Mouse (Mus musculus): ENCODE measurements at regions not wholly inside any gene's neighbourhood (a gene's known extent, or its start where the extent isn't known, plus 50 kb on each side); places are given as distances from the start of the nearest gene placed in this dataset.

DNA sequence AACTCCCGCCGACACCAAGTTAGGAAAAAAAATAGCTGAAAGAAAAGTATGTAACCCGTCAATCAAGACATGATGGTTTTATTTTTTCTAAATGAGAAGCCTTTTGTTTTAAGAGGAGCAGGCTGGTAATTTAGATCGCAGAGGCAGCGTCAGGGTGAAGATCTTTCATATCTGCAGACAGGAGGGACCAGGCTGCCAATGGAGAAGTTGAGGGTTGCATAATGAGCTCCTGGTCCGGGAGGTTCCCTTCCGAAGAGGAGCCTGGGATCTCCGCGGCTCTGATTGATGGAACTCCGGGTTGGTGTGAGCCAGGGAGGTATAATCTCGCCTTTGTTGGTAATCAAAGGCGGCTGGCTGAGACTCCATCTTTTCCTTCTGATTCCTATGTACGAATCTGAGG lies 168.8 kb upstream of the Mvb12b start:
- intact Hi-C loops (cut with DNase I) = no loop called here
- DNase-seq (ENCODE audit: low spot score in 2 of 2) = no peak

DNA sequence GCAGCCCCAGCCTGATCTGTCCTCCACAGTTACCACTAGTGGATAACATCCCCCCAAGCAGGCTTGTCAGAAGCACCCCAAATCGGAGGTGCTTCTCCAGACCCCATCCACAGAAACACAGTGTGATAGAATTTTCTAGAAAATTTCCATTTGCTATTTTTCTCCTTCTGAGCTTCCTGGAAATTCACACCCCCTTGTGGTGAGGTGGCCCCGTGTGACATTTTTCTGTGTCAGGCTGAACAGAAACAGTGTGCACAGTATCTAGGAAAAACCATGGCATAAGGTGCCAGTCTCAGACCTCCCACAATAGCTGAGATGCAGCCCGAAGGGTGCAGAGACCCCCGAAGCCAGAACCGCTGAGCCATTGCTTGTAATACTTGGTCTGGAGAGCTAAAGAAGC lies 155.3 kb upstream of the Mvb12b start:
- peak in 1 of 2 experiments; percentile 27 for DNase-seq (ENCODE audit: low spot score in 2 of 2)
- intact Hi-C loops (cut with DNase I) = no loop called here

DNA sequence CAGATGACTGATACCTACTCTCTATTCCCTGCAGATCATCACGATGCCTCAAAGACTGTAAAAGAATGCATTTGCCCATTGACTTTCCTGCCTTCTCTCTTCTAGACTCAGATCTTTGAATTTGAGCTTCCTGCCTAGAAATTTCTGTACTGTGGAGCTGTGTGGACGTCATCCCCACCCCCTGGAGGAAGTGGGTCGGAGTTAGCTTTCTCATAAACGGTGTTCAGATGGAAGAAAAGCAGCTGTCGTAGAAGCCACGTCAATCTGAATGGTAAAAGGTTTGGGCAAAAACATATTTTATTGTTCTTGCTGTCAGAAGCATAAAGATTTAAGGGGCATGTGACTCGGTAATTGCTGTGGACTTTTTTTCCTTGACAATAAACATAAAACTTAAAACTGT lies 154.6 kb upstream of the Mvb12b start:
- intact Hi-C loops (cut with DNase I) = no loop called here

DNA sequence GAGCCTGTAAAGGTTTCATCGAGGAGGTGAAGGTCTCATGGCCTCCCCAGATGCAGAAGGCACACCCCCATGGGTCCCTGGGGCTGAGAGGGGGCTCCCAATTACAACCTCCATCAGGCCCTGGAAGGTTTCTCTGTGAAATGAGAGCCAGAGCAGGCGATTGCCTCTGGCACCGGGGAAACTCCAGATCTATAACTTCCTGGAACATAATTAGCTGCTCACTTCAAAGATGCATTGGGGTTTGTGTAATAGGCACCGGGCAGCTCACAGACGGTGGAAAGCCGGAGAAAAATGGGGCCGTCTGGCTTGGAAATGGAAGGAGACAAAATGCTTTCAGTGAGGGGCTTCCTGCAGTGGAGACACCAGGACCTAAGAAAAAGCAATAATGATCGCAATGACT lies 151.2 kb upstream of the Mvb12b start:
- DNase-seq (ENCODE audit: low spot score in 2 of 2) = no peak
- intact Hi-C loops (cut with DNase I) = no loop called here

More for the DNA sequence above, 154.6 kb upstream of the Mvb12b start:
- DNase-seq (ENCODE audit: low spot score in 2 of 2) = no peak

DNA sequence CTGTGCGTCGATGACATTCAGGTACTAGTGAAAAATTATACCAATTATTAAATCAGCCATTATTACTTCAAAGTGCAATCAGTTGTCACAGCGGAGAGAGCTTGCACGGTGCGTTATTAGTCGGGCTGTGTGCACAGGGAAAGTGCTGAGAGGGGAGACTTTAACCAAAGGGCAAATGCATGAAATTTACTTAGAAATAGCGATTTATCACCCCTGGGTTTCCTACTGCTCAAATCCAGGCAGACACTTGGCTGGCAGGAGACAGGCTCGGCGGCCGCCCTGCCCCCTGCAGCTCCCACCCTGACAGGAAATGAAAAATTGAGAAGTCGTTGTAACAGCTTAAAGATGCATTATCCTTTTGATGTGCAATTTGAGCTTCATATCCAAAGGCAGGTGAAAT lies 145.5 kb upstream of the Mvb12b start:
- intact Hi-C loops (cut with DNase I) = no loop called here
- no peak for DNase-seq (ENCODE audit: low spot score in 2 of 2)

DNA sequence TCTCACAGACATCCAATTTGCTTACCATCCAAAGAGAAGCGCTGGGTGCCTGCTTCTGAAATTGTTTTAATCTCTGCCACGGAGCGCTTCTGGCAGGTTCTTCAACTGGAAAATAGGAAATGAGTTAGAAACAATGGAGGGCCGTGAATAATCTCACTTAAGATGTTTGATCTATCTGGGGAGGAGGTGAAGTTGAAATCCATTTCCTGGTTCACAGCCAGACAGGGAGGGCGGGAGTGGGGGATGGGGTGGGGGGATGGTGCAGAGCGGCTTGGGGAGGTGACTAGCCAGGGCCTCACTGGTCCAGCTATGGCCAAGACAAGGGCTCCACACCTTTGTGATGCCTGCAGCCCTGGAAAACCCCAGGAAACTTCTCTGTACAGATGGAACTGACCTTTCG lies 143.7 kb upstream of the Mvb12b start:
- intact Hi-C loops (cut with DNase I) = no loop called here
- no peak for DNase-seq (ENCODE audit: low spot score in 2 of 2)

DNA sequence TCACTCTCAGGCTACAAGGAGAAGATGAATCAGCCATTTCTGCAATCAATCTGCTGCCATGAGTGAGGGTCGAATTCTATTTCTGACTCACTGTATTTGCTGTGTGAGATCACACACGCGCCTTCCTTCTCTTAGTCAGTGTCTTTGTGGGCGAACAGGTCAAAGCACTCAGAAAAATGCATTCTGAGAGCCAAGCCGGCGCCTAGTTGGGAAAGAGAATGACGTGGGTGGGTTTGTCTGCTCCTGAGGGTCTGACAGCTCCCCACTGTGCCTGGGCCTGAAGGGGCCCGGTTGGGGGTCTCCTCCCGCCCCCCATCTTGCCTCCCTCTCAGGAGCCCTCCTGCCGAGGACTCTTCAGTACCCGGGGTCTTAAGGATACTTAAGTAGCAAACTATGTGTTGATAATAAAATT lies 143.3 kb upstream of the Mvb12b start:
- intact Hi-C loops (cut with DNase I) = no loop called here
- no peak for DNase-seq (ENCODE audit: low spot score in 2 of 2)

DNA sequence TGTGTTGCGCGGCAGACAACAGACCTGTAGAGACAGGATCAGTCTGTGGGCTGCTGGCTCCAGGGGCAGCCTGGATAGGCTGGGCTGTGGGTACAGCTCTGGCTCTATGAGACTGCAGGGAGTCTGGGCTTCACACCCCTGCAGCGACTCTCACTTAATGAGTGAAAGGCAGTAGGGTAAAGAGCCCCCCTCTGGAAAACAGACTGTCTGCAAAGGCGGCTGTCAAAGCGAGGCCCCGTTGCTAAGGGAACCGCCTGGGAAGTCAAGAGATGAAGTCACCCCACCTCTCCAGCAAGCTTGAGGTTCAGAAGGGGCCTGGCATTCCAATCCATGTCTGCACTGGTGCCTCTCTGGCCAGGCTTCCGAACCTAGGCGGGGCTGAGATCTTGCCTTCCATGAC lies 139.7 kb upstream of the Mvb12b start:
- intact Hi-C loops (cut with DNase I) = no loop called here
- DNase-seq (ENCODE audit: low spot score in 2 of 2) = peak; percentile 27 to 30

DNA sequence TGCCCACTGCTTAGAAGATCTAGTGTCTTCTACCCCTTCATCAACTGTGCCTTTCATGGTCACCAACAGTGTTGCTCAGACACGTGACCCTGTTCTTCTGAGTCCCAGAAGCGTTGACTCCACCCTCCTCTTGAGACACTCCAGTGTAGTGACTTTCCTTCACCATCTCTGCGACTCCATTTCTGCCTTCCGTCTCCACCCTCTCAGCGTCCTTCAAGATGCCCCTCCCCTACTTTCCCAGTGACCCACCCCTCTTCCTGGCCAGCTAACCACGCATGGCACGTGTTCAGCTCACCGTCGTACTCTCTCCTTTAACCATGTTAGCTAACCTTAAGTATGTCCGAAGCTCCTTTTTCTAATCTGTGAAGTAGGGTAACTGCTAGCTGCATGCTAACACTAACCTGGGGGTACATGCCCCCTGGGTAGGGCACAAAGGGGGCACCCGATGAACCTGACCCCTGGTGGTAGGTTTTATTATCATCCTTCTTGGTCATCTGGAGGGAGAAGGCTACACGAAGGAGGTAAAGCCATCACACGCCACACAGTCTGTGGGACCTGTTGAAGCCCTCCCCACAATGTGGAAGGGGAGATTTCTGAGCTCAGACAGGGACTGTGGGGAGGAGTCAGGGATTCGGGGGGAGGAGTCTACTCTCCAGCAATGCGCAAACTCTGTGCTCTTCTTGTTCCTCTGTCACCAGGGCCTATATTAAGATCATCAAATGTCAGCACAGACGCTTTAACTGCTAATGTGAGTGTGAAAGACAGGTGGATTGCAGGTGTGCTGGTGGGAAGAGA lies 139.0 kb upstream of the Mvb12b start:
- intact Hi-C loops (cut with DNase I) = no loop called here
- DNase-seq (ENCODE audit: low spot score in 2 of 2) = peak in 1 of 2 experiments; percentile 19

DNA sequence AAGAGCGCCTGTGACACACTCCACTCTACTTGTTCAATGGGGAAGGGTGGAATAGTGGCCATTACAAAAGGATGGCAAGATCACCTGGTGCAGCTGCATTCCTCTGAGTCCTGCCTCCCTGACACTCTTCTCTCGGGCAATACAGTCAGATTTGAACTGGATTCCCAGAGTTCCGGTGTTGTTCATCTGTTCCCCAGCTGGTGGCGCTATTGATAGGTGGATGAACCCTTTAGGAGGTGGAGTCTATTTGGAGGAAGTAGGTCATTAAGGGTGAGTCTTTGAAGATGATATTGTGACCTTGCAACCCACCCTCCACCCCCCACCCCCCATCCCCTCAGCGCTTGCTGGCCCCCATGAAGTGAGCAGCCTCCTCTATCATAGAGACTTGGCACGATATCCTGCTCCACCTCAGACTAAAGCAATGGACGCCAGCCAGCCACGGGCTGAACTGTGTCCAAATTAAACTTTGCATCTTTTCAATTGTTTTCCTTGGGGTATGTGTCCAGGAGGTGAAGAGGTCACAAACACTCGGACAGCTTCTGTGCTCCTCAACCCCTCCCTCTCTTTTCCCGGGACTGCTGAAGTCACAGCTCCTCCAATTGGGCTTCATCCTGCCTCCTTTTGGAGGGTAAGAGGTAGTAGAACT lies 138.1 kb upstream of the Mvb12b start:
- intact Hi-C loops (cut with DNase I) = no loop called here
- DNase-seq (ENCODE audit: low spot score in 2 of 2) = peak in 1 of 2 experiments; percentile 22

DNA sequence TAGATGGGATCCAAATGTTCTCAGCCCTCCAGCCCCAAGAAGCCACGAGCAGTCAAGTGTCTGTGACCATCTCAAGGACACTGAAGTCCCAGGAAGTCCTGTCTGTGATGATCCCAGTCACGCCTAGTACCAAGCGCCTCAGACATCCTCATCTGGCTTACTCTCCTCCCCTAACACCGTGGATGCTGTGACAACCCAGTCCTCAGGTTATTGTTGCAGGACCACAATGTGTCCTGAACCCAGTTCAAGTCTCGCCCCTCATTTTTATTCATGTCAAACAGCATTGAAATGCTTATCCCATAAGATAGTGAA lies 129.4 kb upstream of the Mvb12b start:
- no peak for DNase-seq (ENCODE audit: low spot score in 2 of 2)
- intact Hi-C loops (cut with DNase I) = no loop called here

DNA sequence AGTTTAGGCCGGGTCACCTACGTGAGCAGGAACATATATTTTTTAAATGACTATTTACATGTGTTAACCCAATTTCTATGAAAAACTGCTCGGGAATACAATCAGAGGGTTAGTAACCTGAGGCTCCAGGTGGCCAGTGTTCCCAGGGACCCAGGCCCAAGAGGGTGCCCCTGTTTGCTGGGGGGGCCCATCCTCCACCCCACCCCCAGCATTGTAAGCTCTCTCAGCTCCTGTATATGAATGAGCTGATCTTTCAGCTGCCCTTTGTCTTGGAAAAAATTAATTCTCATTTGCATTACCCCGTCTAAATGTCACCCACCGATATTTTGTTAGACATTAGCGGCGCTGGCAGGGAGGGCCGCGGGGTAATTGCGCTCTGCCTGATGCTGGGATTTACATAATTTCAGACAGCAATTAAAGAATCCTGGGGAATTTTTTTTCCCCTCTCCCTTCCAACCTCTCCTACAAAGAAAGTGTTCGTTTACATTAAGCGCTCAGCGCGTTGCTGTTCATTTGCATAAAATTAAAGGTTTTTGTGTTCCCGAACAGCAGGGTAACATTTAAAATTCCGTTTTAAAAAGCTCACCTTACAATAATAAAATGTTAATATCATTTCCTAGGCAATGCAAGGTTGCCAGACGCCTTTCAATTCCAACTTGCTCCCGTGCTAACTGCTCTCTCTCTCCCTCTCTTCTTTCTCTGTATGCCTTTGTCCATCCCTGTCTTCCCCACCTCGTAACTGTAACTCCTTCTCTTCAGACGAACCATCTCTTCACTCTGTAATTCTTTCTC lies 128.8 kb upstream of the Mvb12b start:
- DNase-seq (ENCODE audit: low spot score in 2 of 2) = no peak
- intact Hi-C loops (cut with DNase I) = no loop called here

DNA sequence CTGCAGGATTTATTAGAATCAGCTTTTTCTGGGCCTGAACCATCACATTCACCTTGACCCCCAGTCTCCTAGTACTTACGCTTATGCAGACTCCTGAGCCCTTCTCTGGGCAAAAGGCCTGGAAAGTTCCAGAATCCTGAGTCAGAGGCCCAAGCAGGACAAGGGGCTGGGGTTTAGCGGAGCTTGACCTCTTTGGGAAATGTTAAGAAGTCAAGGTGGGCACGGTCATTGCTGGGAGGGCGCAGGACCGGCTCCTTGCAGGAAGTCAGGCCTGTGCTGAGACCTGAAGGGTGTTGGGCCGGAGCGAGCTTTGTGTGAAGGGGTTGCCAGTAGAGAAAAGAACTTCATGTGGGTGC lies 127.9 kb upstream of the Mvb12b start:
- intact Hi-C loops (cut with DNase I) = no loop called here

DNA sequence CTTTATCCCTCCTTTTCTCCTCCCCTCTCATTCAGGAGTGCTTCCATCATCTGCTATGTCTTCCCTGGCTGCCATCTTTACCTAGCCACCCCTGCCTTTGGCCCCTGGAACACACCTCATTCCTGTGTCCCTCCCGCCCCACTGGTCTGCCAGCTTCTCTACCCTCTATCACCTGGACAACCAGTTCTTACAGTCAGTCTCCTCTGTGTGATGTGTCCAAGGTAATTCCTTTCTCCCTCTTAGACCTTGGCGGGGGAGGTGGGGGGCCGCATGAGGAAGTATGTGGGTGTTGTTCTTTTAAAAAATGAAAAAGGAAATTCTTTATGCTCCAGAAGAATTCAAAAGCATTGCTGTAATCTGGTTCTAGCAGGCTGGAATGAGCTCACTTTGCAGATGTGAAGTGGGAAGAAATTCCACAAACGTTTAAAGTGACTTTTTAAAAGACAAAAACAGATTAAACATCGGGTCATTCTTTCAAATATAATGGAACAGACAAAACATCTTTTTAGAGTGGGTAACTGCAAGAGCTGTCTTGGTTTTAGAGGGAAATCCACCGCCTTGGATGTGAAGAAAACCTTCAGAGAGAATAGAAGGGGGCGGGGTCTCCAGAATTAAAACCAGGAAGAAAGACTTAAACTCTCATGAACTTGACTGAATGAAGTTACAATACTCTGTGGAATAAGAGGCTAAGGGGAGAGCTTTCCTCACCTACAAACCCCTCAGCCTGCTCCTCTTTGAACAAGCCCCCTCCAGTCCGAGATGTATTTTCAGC lies 127.3 kb upstream of the Mvb12b start:
- DNase-seq (ENCODE audit: low spot score in 2 of 2) = no peak
- intact Hi-C loops (cut with DNase I) = no loop called here

More for the DNA sequence above, 127.9 kb upstream of the Mvb12b start:
- no peak for DNase-seq (ENCODE audit: low spot score in 2 of 2)

DNA sequence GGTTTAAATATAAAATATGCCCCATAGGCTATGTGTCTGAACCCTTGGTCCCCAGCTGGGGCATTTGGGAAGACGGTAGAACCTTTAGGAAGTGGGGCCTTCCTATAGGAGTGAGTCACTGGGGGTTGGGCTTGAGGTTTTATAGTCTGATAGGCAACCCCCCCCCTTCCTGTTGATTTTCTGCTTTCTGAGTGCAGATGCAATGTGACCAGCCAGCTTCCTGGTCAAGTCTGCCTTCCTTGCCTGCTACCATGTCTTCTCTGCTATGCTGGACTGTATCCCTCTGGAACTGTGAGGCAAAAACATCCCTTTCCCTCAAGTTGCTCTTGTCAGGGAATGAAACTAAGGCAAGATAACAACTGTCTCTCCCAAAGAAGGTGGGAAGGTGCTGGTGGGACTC lies 122.4 kb upstream of the Mvb12b start:
- no peak for DNase-seq (ENCODE audit: low spot score in 2 of 2)
- intact Hi-C loops (cut with DNase I) = no loop called here

DNA sequence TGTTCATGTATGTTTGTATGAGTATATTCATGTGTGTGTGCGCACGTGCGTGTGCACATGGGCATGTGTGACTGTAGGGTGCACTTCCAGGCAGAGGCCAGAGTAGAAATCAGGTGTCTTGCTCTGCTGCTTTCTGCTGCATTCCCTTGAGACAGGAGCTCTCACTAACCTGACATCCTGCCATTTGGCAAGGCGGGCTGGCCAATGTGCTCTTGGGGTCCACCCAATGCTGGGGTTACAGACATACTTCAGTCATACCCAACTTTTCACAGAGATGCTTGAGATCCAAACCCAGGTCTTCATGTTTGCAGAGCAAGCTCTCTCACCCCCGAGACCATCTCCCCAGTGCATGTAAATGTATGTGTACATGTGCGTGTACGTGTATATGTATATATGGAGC lies 120.2 kb upstream of the Mvb12b start:
- DNase-seq (ENCODE audit: low spot score in 2 of 2) = no peak
- intact Hi-C loops (cut with DNase I) = no loop called here

DNA sequence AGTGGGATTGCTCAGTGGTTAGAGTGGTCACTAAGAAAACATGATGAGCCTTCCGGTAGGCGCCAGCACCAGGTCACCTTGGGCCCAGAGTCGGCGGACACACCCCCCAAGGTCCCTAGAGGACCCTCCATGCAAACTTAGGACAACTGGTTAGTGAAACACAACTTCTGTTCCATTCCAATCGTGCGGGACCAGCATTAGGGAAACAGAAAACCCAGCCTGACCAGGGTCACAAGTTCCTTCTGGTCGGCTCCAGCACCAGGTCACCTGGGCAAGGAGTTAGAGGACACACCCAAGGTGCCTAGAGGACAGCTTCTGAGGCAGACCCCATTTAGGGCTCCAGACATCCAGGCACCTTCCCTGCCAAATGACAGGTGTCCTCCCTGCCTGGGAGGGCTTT lies 109.4 kb upstream of the Mvb12b start:
- intact Hi-C loops (cut with DNase I) = no loop called here
- DNase-seq (ENCODE audit: low spot score in 2 of 2) = no peak

DNA sequence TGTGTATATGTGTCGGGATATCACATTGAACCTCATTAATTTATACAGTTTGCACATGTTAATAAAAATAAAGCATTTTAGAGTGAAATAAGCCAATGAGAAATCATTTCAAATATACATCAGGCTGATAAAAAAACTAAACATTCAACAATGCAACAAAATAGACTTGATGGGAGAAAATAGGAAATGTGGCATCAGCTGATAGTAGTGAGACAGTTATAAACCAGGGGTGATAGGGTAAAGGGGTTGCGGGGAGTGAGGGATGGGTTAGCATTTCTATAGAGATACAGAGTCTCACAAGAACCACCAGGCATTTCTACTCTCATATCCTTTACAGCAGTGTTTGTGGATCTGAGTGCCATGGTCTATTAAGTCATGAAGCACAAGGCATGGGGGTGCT lies 108.6 kb upstream of the Mvb12b start:
- DNase-seq (ENCODE audit: low spot score in 2 of 2) = no peak
- intact Hi-C loops (cut with DNase I) = no loop called here

DNA sequence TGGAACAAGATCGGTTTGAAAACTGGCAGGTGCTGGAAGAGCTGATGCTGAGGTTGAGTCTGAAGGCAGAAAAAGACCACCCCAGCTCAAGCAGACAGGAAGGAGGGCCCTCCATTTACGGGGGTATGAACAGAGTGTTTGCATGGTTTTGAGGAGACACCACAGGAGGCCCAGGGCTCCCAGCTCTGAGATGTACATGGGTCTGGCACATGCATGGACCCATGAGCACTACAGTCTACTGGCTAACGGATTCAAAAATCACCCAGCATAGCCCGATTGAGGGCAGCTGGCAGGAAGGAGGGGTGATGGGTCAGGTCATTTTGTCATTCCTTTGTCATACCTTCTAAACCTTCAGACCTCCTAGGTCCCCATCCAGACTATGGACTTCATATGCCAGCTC lies 103.6 kb upstream of the Mvb12b start:
- intact Hi-C loops (cut with DNase I) = no loop called here

DNA sequence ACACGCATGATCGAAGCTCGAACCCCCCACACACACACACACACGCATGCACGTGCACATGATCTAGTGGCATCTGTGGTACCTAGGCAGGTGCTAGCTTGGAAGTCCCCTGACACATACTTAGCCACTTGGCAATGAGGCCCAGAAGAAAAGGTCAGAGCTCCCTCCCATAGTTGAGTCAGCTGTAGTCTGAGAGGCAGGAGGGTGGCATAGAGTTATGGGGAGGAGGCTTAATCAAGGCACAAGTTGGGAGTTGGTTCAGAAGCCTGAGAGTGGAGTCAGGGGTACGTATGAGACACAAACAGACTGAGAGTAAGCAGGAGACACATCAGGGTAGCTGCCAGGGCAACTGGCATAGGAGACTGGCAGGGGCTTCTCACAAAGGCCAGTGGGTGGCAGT lies 103.0 kb upstream of the Mvb12b start:
- no peak for DNase-seq (ENCODE audit: low spot score in 2 of 2)
- intact Hi-C loops (cut with DNase I) = no loop called here

More for the DNA sequence above, 103.6 kb upstream of the Mvb12b start:
- DNase-seq (ENCODE audit: low spot score in 2 of 2) = no peak

Measured in left cerebral cortex, postnatal 14 days (tissue).